Mouse (Mus musculus) MEL (cell line): ENCODE data around the gene Mrpl33.

Experiments
- ETS1 ChIP-seq: IDR thresholded peaks from 2 replicates; pipeline ENCODE4 v1.6.1; 2012; ENCODE audit warnings: low read depth, mild to moderate bottlenecking, inconsistent platforms, low read length, improper control_type of control experiment, moderate library complexity
- HCFC1 ChIP-seq: IDR thresholded peaks from 2 replicates; pipeline ENCODE4 v1.6.1; 2012; ENCODE audit warnings: low read depth, mild to moderate bottlenecking, inconsistent platforms, low read length, improper control_type of control experiment, moderate library complexity
- KAT2A ChIP-seq: conservative IDR thresholded peaks from 2 replicates; pipeline ENCODE4 v1.6.1; 2012; ENCODE audit warnings: low read depth, low read length, improper control_type of control experiment, inconsistent platforms
- POLR2A ChIP-seq, 2 experiments: IDR thresholded peaks; 2 replicates each; pipeline ENCODE4 v1.6.1; 2011 to 2012; ENCODE audit warnings: low read length in 2 of 2, mild to moderate bottlenecking in 2 of 2, control low read depth in 1 of 2, improper control_type of control experiment in 1 of 2, low read depth in 1 of 2, moderate library complexity in 1 of 2; ENCODE audit not compliant: control insufficient read depth in 1 of 2, insufficient read depth in 1 of 2, poor library complexity in 1 of 2
- RCOR1 ChIP-seq: IDR thresholded peaks from 2 replicates; pipeline ENCODE4 v1.6.1; 2012; ENCODE audit warnings: low read depth, mild to moderate bottlenecking, inconsistent platforms, low read length, improper control_type of control experiment
- TCF12 ChIP-seq: IDR thresholded peaks from 2 replicates; pipeline ENCODE4 v1.6.1; 2014; ENCODE audit warnings: low read depth, mild to moderate bottlenecking, inconsistent platforms, low read length, improper control_type of control experiment, moderate library complexity
- ZNF384 ChIP-seq: IDR thresholded peaks from 2 replicates; pipeline ENCODE4 v1.6.1; 2012; ENCODE audit warnings: low read depth, mild to moderate bottlenecking, inconsistent platforms, low read length, improper control_type of control experiment

DNA sequence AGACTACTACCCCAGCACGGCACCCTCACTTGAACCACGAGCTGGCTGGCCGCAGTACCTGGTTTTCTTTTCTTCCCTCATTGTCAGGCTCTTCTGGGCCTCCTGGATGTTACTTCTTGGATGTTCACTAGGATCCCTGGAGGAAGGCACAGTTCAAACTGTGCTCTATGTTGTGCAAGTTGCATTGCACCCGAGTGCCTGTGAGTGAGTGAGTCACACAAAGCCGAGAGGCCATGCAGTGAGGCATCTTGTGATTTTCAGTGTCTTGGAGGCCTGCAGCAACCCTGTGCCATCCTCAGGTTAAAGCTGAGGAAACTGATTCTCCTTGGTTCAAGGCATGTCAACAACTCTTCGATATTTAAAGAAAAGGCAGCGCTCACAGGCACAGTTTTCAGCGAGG, 31.8 kb downstream of the Mrpl33 start:
- TF ChIP-seq ZNF384: no peak
- TF ChIP-seq POLR2A (IDR thresholded peaks at IDR 0.05; ENCODE audit: control insufficient read depth in 1 of 2, insufficient read depth in 1 of 2, low read depth in 1 of 2, low read length in 2 of 2, poor library complexity in 1 of 2): no peak
- no peak for TF ChIP-seq TCF12
- TF ChIP-seq HCFC1: no peak
- TF ChIP-seq KAT2A: no peak
- TF ChIP-seq ETS1: no peak
- TF ChIP-seq RCOR1: no peak
